Mouse (Mus musculus) heart, embryonic 16.5 days (tissue): ENCODE data around the gene Exoc7. TPM values are rescaled to one million over a fixed set of nuclear protein-coding genes. Genes with fewer than 3 reads are reported as not detected.

Source experiments
- ATAC-seq: fragments of 200-750 bp; cut with Nextera tagmentation; replicated peaks from 2 replicates; pipeline ENCODE4 v1.8.0; 2017; ENCODE audit warnings: moderate number of reproducible peaks; ENCODE audit not compliant: insufficient read depth, low FRiP score; ENCODE audit errors: extremely low read depth
- H3K27ac ChIP-seq: fragments of 300-500 bp; sonication (generic); 2 replicates; pipeline ENCODE4 v1.5.1; 2014; ENCODE audit warnings: mild to moderate bottlenecking, low read length, control low read depth, moderate library complexity
- H3K27me3 ChIP-seq: fragments of 300-500 bp; sonication (generic); 2 replicates; pipeline ENCODE4 v1.6.1; 2014; ENCODE audit warnings: low read length, mixed read lengths; ENCODE audit not compliant: control insufficient read depth, insufficient read depth
- H3K36me3 ChIP-seq: fragments of 300-500 bp; sonication (generic); 2 replicates; pipeline ENCODE4 v1.6.1; 2014; ENCODE audit not compliant: control insufficient read depth, insufficient read depth
- H3K4me1 ChIP-seq: fragments of 300-500 bp; sonication (generic); 2 replicates; pipeline ENCODE4 v1.6.1; 2014; ENCODE audit warnings: low read length, mixed read lengths; ENCODE audit not compliant: control insufficient read depth, insufficient read depth
- H3K4me2 ChIP-seq: fragments of 300-500 bp; sonication (generic); 2 replicates; pipeline ENCODE4 v1.6.1; 2014; ENCODE audit warnings: low read depth, mild to moderate bottlenecking, control low read depth, low read length
- H3K4me3 ChIP-seq: fragments of 300-500 bp; sonication (generic); 2 replicates; pipeline ENCODE4 v1.5.1; 2014; ENCODE audit warnings: mild to moderate bottlenecking, control low read depth, low read length
- H3K9ac ChIP-seq: fragments of 300-500 bp; sonication (generic); 2 replicates; pipeline ENCODE4 v1.6.1; 2014; ENCODE audit warnings: low read length, control low read depth
- H3K9me3 ChIP-seq: fragments of 300-500 bp; sonication (generic); replicated peaks from 2 replicates; pipeline ENCODE4 v1.6.1; 2016; ENCODE audit warnings: low read length; ENCODE audit not compliant: control insufficient read depth
- WGBS: fragments of 180-500 bp; shearing (Covaris S2); extraction: QIAGEN DNeasy Blood & Tissue Kit; methylation state at CpG from one replicate; pipeline ENCODE4 v1.1.7; 2014; 5-methylcytosine and 5-hydroxymethylcytosine counted together
- polyA plus RNA-seq: library from polyadenylated mRNA; unstranded; fragments of >200 nt; fragmentation: Nextera tagmentation; extraction: Ambion mirVana; gene quantifications from 2 replicates; pipeline ENCODE4 v1.2.1, GENCODE M21; 2015

Exoc7 gene
- polyA plus RNA-seq, 1 experiment from 2014 or later: 54.6 TPM

- H3K4me1 ChIP-seq: peaks cover 3% of the 10 kb centered on the region; the same call in 1 of the 2 replicates
- no peak overlapping the region for H3K9ac ChIP-seq
- no peaks in the 10 kb centered on the region for H3K9me3 ChIP-seq
- 79% methylated on average over 9 of the region's 9 CpGs for WGBS
- H3K27ac ChIP-seq: no peak overlapping the region
- ATAC-seq: no peak
- H3K4me3 ChIP-seq: no peak overlapping the region
- no peaks in the 10 kb centered on the region for H3K27me3 ChIP-seq
- no peak overlapping the region for H3K4me2 ChIP-seq
- H3K36me3 ChIP-seq: peaks cover 58% of the 10 kb centered on the region
Observed at GRCm38 (mm10) chr11:116255982-116256675, 50.9 kb downstream of the Exoc7 start.

DNA sequence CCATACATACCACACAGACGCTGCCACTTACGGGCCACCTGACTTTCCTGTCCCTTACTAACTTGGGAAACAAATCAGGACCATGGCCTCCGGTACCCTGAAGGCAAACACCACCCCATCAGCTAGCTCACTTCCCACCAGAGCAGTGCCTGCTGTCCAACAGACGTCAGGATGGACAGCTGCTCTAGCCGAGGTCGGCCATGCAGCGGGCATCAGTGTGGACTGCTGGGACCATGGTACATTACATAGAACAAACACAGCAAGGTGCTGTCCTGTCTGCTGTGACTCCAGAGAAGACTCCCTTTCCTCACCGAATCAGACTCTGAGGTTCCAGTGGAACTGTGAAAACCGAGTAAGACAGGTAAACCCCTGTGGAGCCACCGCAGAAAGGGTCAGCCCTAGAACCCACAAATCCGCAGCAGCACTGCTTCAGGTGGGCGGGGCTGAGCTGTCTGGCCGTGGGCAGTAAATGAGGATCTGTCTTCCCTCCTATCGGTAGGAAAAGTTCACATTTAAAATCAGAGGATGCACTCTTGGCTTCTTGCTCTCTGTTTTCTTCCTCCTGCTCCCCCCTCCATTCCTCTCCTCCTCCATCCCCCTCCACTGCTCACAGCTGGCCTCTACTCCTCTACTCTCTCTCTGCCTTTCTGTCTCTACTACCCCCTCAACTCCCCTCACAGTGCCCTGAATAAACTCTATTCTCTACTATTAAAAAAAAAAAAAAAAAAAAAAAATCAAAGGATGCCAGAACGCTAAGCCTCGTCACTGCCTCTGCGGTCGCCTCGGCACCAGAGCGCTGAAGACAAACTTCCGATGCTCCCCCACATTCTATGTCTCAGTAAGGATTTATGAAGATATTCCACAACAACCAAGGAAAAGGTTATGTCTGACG lies 51.7 kb downstream of the Exoc7 start:
- WGBS: 73% methylated on average over 22 of the region's 22 CpGs
- Histone ChIP-seq H3K27me3 (no peaks in the 10 kb centered on the region), H3K27ac (peak overlapping the region; percentile 66), H3K4me3 (no peak overlapping the region), H3K36me3 (peaks cover 57% of the 10 kb centered on the region), H3K9ac (no peak overlapping the region), H3K4me1 (peaks cover 5% of the 10 kb centered on the region; the same call in 1 of the 2 replicates), H3K4me2 (no peak overlapping the region), H3K9me3 (no peaks in the 10 kb centered on the region)
- ATAC-seq: no peak

DNA sequence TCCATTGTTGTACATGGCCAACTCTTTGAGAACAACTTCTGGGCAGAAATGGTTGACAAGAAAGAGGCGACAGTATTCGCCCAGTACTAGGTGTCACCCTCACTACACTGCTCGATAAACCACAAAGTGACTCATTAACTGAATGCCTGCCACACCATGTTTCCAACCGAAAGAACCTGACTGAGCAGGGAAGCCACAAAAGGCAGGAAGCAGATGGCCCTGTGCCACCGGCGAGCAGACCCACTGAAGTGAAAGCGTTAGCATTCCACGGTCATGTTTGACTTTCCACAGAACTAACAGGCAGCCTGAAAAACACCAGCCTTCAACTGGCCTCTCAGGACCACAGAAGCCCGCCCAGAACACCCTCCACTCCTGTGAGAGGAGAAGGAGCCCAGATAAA lies 52.4 kb downstream of the Exoc7 start:
- WGBS: 70% methylated on average over 9 of the region's 9 CpGs

DNA sequence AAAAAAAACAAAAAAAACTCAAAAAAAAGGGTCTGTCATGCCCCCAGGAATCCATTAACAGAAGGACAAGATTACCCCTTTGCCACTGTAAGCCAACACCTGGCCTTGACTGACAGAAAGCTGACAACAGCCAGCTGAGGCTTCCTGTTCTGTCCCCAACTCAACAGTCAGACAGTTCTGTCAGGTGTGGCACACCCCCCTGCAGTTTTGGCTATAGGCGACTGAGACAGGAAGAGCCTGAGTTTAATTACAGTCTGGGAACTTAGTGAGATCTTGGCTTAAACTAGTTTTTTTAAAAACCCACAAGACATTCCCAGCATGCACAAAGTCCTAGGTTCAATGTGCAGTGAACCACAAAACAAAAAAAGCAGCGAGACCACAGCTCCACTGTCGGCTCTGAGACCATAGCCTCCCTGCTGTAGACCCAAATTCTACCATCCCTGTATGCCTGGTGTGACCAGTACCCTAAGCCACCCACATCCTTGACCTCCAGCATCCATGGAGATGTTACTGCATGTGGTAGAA lies 53.9 kb downstream of the Exoc7 start:
- WGBS: 81% methylated on average over 3 of the region's 3 CpGs
- Histone ChIP-seq H3K4me2 (no peak overlapping the region), H3K4me3 (no peak overlapping the region), H3K36me3 (peaks cover 56% of the 10 kb centered on the region), H3K4me1 (peaks cover 5% of the 10 kb centered on the region; the same call in 1 of the 2 replicates), H3K9me3 (no peaks in the 10 kb centered on the region), H3K27me3 (no peaks in the 10 kb centered on the region), H3K9ac (no peak overlapping the region), H3K27ac (no peak overlapping the region; the same call in 1 of the 2 replicates)
- no peak for ATAC-seq

More for the DNA sequence above, 52.4 kb downstream of the Exoc7 start:
- Histone ChIP-seq H3K4me3 (no peak overlapping the region), H3K27ac (peak overlapping the region; percentile 66), H3K9ac (no peak overlapping the region), H3K4me1 (peaks cover 5% of the 10 kb centered on the region; the same call in 1 of the 2 replicates), H3K4me2 (no peak overlapping the region), H3K27me3 (no peaks in the 10 kb centered on the region), H3K36me3 (peaks cover 57% of the 10 kb centered on the region), H3K9me3 (no peaks in the 10 kb centered on the region)
- ATAC-seq: no peak

DNA sequence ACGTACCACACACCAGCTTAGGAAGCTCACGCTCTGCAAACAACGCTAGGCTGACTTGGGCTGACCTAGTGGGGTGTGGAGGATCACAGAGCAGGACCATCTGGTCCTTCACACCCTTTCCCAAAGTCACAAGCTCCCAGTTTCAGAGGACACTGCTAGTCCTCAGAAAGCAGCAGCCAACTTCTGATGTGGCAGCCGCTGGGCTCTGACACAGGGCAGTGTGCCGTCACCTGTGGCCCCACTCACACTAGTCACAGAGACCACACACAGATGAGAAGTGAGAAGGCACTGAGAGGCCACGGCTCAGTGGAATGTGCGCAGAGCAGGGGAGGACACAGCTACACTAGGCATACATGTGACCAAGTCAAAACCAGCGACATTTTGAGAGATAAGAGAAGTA lies 56.1 kb downstream of the Exoc7 start:
- Histone ChIP-seq H3K4me3 (no peak overlapping the region), H3K9ac (no peak overlapping the region), H3K4me1 (peaks cover 5% of the 10 kb centered on the region; the same call in 1 of the 2 replicates), H3K27me3 (no peaks in the 10 kb centered on the region), H3K36me3 (peaks cover 71% of the 10 kb centered on the region), H3K4me2 (no peak overlapping the region), H3K27ac (no peak overlapping the region), H3K9me3 (no peaks in the 10 kb centered on the region)
- WGBS: 59% methylated on average over 8 of the region's 8 CpGs
- ATAC-seq: no peak

GRCm38 (mm10) chr11:116247502-116248222 lies 59.4 kb downstream of the Exoc7 start:
- Histone ChIP-seq H3K4me3 (no peak overlapping the region), H3K9ac (no peak overlapping the region), H3K4me2 (no peak overlapping the region), H3K9me3 (no peaks in the 10 kb centered on the region), H3K27ac (no peak overlapping the region), H3K4me1 (peaks cover 5% of the 10 kb centered on the region; the same call in 1 of the 2 replicates), H3K27me3 (no peaks in the 10 kb centered on the region), H3K36me3 (peaks cover 66% of the 10 kb centered on the region)
- no peak for ATAC-seq
- 82% methylated on average over 14 of the region's 14 CpGs for WGBS

DNA sequence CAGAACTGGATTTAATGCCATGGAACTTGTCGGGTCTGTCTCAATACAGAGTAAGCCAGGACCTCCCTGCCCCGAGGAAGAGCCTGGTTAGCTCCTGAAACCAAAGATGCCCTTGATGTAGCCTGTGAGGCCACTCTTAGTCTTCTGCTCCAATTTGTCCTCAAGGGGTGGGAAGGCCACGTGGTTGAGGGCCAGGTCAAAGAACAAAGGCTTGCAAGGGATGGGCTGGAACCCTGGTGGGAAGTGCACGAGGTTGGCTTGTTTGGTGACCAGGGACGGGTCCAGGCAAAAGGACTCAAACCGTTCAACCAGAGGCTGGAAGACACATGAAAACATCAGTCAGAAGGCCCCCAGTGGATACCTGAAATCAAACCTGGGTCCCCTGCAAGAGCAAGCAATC lies 61.4 kb downstream of the Exoc7 start:
- Histone ChIP-seq H3K27me3 (no peaks in the 10 kb centered on the region), H3K4me1 (no peaks in the 10 kb centered on the region), H3K9ac (no peak overlapping the region), H3K9me3 (no peaks in the 10 kb centered on the region), H3K27ac (no peak overlapping the region), H3K4me3 (no peak overlapping the region), H3K4me2 (no peak overlapping the region), H3K36me3 (peaks cover 53% of the 10 kb centered on the region)
- ATAC-seq: no peak
- WGBS: 77% methylated on average over 6 of the region's 6 CpGs

GRCm38 (mm10) chr11:116244580-116244979 lies 62.5 kb downstream of the Exoc7 start:
- Histone ChIP-seq H3K4me3 (no peak overlapping the region), H3K36me3 (peaks cover 42% of the 10 kb centered on the region), H3K27ac (no peak overlapping the region), H3K4me1 (no peaks in the 10 kb centered on the region), H3K9me3 (no peaks in the 10 kb centered on the region), H3K9ac (no peak overlapping the region), H3K27me3 (no peaks in the 10 kb centered on the region), H3K4me2 (no peak overlapping the region)
- 82% methylated on average over 8 of the region's 8 CpGs for WGBS
- no peak for ATAC-seq
